ENCODE assay signal across 13 mouse cellular contexts in genomic region chr1:179928822-179929221, GRCm38 (mm10). TPM values are rescaled to one million over a fixed set of nuclear protein-coding genes. Genes with fewer than 3 reads are reported as not detected.
DNase-seq lines count a peak whose midpoint lies in the region; ATAC-seq and TF ChIP-seq lines count a peak whose summit lies in the region.
"Had no signal": no experiment of that assay in that cellular context is flagged by ENCODE, and none has a peak within 500 bp of the region (broad histone marks: within the 10 kb centered on the region; RNA-seq: fewer than 3 reads in every experiment).

No protein-coding gene starts in this region.

- no peak overlapping the region for H3K9ac ChIP-seq in limb, embryonic 11.5 days (ENCODE audit: low read length)
- no peak overlapping the region for H3K9ac ChIP-seq in stomach, postnatal 0 days (ENCODE audit: low read length)
- H3K9ac ChIP-seq in neural tube, embryonic 15.5 days (replicated peaks): no peak overlapping the region
- H3K9ac ChIP-seq: hindbrain, embryonic 14.5 days; lung, embryonic 15.5 days had no signal

- H3K27ac ChIP-seq in cerebellum, adult 2 months (ENCODE audit: insufficient read depth, low read length): no peak overlapping the region
- H3K27ac ChIP-seq in limb, embryonic 11.5 days (replicated peaks; ENCODE audit: low read depth, low read length): no peak overlapping the region
- no peak overlapping the region for H3K27ac ChIP-seq in limb, embryonic 10.5 days
- H3K27ac ChIP-seq in embryonic facial prominence, embryonic 10.5 days (replicated peaks): no peak overlapping the region
- no peak overlapping the region for H3K27ac ChIP-seq in stomach, postnatal 0 days (replicated peaks)
- H3K27ac ChIP-seq in neural tube, embryonic 15.5 days (replicated peaks): no peak overlapping the region
- H3K27ac ChIP-seq: hindbrain, embryonic 14.5 days; lung, embryonic 15.5 days had no signal

- no peak overlapping the region for H3K4me2 ChIP-seq in limb, embryonic 11.5 days (ENCODE audit: low read depth, severe bottlenecking)
- no peak overlapping the region for H3K4me2 ChIP-seq in stomach, postnatal 0 days (replicated peaks; ENCODE audit: low read depth)
- H3K4me2 ChIP-seq in neural tube, embryonic 15.5 days: no peak overlapping the region
- H3K4me2 ChIP-seq: hindbrain, embryonic 14.5 days; lung, embryonic 15.5 days had no signal

- H3K27me3 ChIP-seq in cerebellum, adult 2 months (ENCODE audit: control insufficient read depth, insufficient read depth, low read length): no peaks in the 10 kb centered on the region
- no peaks in the 10 kb centered on the region for H3K27me3 ChIP-seq in limb, embryonic 11.5 days (ENCODE audit: control insufficient read depth, insufficient read depth, low read length)
- H3K27me3 ChIP-seq in limb, embryonic 10.5 days (ENCODE audit: low read depth, poor library complexity, severe bottlenecking): no peaks in the 10 kb centered on the region
- H3K27me3 ChIP-seq in embryonic facial prominence, embryonic 10.5 days (replicated peaks; ENCODE audit: low read depth, poor library complexity, severe bottlenecking): no peaks in the 10 kb centered on the region
- H3K27me3 ChIP-seq in stomach, postnatal 0 days (ENCODE audit: control insufficient read depth, insufficient read depth, low read length): no peaks in the 10 kb centered on the region
- H3K27me3 ChIP-seq in neural tube, embryonic 15.5 days (replicated peaks): no peaks in the 10 kb centered on the region
- H3K27me3 ChIP-seq: lung, embryonic 15.5 days had no signal

- H3K36me3 ChIP-seq in limb, embryonic 11.5 days (ENCODE audit: control insufficient read depth, insufficient read depth, low read length): no peaks in the 10 kb centered on the region
- no peaks in the 10 kb centered on the region for H3K36me3 ChIP-seq in limb, embryonic 10.5 days
- H3K36me3 ChIP-seq in embryonic facial prominence, embryonic 10.5 days (replicated peaks): no peaks in the 10 kb centered on the region
- H3K36me3 ChIP-seq in stomach, postnatal 0 days (ENCODE audit: control insufficient read depth, insufficient read depth, low read length): no peaks in the 10 kb centered on the region
- no peaks in the 10 kb centered on the region for H3K36me3 ChIP-seq in neural tube, embryonic 15.5 days
- H3K36me3 ChIP-seq: lung, embryonic 15.5 days had no signal

- no peak for DNase-seq in cerebellum, adult 2 months
- peak; percentile 28 for DNase-seq in limb, embryonic 11.5 days (ENCODE audit: low spot score)
- no peak for DNase-seq in limb, embryonic 10.5 days (ENCODE audit: low spot score)
- peak; percentile 21 for DNase-seq in embryonic facial prominence, embryonic 10.5 days (ENCODE audit: low spot score)
- peak; percentile 30 for DNase-seq in stomach, postnatal 0 days (ENCODE audit: low spot score)
- DNase-seq in cerebellum, postnatal 4 days (ENCODE audit: low spot score in 2 of 2): no peak
- DNase-seq: adrenal gland, postnatal 14 days; layer of hippocampus, adult 9-11 months; spleen, adult 18-20 months had no signal

- no peak for TF ChIP-seq POLR2A in cerebellum, adult 2 months (IDR thresholded peaks at IDR 0.05; ENCODE audit: borderline replicate concordance, insufficient read depth, low read length)

- TF ChIP-seq EP300 in stomach, postnatal 0 days (optimal IDR thresholded peaks at IDR 0.05): no peak

- H3K4me3 ChIP-seq in cerebellum, adult 2 months (replicated peaks; ENCODE audit: insufficient read depth, low read depth, low read length): no peak overlapping the region
- no peak overlapping the region for H3K4me3 ChIP-seq in limb, embryonic 11.5 days (ENCODE audit: low read depth, low read length)
- H3K4me3 ChIP-seq in limb, embryonic 10.5 days: no peak overlapping the region
- H3K4me3 ChIP-seq in embryonic facial prominence, embryonic 10.5 days: no peak overlapping the region
- H3K4me3 ChIP-seq in stomach, postnatal 0 days (ENCODE audit: low read depth, low read length): no peak overlapping the region
- H3K4me3 ChIP-seq in neural tube, embryonic 15.5 days (replicated peaks): no peak overlapping the region
- H3K4me3 ChIP-seq: lung, embryonic 15.5 days had no signal

- ATAC-seq in cerebellum, adult (ENCODE audit: insufficient number of reproducible peaks, low FRiP score, low TSS enrichment): no peak
- no peak for ATAC-seq in limb, embryonic 11.5 days (ENCODE audit: insufficient number of reproducible peaks, low FRiP score, low TSS enrichment, low read depth)
- no peak for ATAC-seq in stomach, postnatal 0 days (ENCODE audit: low FRiP score, low TSS enrichment)
- ATAC-seq in neural tube, embryonic 15.5 days (ENCODE audit: low FRiP score): no peak

- 72% methylated on average over 7 of the region's 7 CpGs for whole genome bisulfite sequencing in cerebellum, adult 2 months
- WGBS in limb, embryonic 11.5 days: 62% methylated on average over 7 of the region's 7 CpGs
- 64% methylated on average over 7 of the region's 7 CpGs for WGBS in limb, embryonic 10.5 days
- 58% methylated on average over 7 of the region's 7 CpGs for WGBS in embryonic facial prominence, embryonic 10.5 days
- WGBS in stomach, postnatal 0 days: 63% methylated on average over 7 of the region's 7 CpGs
- WGBS in neural tube, embryonic 15.5 days: 66% methylated on average over 7 of the region's 7 CpGs

- no peaks in the 10 kb centered on the region for H3K9me3 ChIP-seq in limb, embryonic 11.5 days (ENCODE audit: control insufficient read depth, low read length)
- no peaks in the 10 kb centered on the region for H3K9me3 ChIP-seq in limb, embryonic 10.5 days (replicated peaks)
- H3K9me3 ChIP-seq in embryonic facial prominence, embryonic 10.5 days: no peaks in the 10 kb centered on the region
- no peaks in the 10 kb centered on the region for H3K9me3 ChIP-seq in stomach, postnatal 0 days (ENCODE audit: control insufficient read depth, low read length)
- no peaks in the 10 kb centered on the region for H3K9me3 ChIP-seq in neural tube, embryonic 15.5 days (replicated peaks)
- H3K9me3 ChIP-seq: lung, embryonic 15.5 days had no signal

- H3K4me1 ChIP-seq in cerebellum, adult 2 months (ENCODE audit: control insufficient read depth, insufficient read depth, low read length): peaks cover 9% of the 10 kb centered on the region; the same call in 1 of the 2 replicates
- no peaks in the 10 kb centered on the region for H3K4me1 ChIP-seq in limb, embryonic 11.5 days (ENCODE audit: control insufficient read depth, insufficient read depth, low read length)
- peaks cover 8% of the 10 kb centered on the region for H3K4me1 ChIP-seq in limb, embryonic 10.5 days
- 0 out of 2 replicates have a peak, but pooled peaks cover 6% of the 10 kb centered on the region for H3K4me1 ChIP-seq in embryonic facial prominence, embryonic 10.5 days
- no peaks in the 10 kb centered on the region for H3K4me1 ChIP-seq in stomach, postnatal 0 days (replicated peaks; ENCODE audit: control insufficient read depth, insufficient read depth)
- H3K4me1 ChIP-seq in neural tube, embryonic 15.5 days: no peaks in the 10 kb centered on the region
- H3K4me1 ChIP-seq: lung, embryonic 15.5 days had no signal

- peak; percentile 27; the same call in 1 of the 2 replicates for TF ChIP-seq CTCF in cerebellum, adult 2 months (IDR thresholded peaks at IDR 0.05; ENCODE audit: borderline replicate concordance, insufficient read depth, low read depth, low read length)
- peak; percentile 55 for TF ChIP-seq CTCF in stomach, postnatal 0 days (IDR thresholded peaks at IDR 0.05; ENCODE audit: low read depth)

RNA-seq across cellular contexts. Expression of gene Cdc42bpa, which starts 31.4 kb away (rescaled TPM):
- polyA plus RNA-seq in cerebellum, adult 2 months (2012; rRNA removed): 145 and 155 TPM in 2 replicates
- 11.3 and 13.8 TPM in 2 replicates for polyA plus RNA-seq in limb, embryonic 11.5 days (2014; fragmentation: Nextera tagmentation; extraction: Ambion mirVana)
- polyA plus RNA-seq in limb, embryonic 10.5 days (2016; fragmentation: Nextera tagmentation; extraction: Ambion mirVana): 10.8 and 14.3 TPM in 2 replicates
- polyA plus RNA-seq in embryonic facial prominence, embryonic 10.5 days (2016; fragmentation: Nextera tagmentation; extraction: Ambion mirVana): 11.5 and 12.9 TPM in 2 replicates
- polyA plus RNA-seq in stomach, postnatal 0 days (2015; fragmentation: Nextera tagmentation; extraction: Ambion mirVana): 8.0 and 8.8 TPM in 2 replicates
- 22.8 and 24.6 TPM in 2 replicates for polyA plus RNA-seq in neural tube, embryonic 15.5 days (2015; fragmentation: Nextera tagmentation; extraction: Ambion mirVana)

Comparison
In these comparisons a context has a peak if more than half of its experiments do, and no peak if none do; other contexts are left out.
1. DNase-seq: peak in limb, embryonic 11.5 days (single experiment), embryonic facial prominence, embryonic 10.5 days (single experiment) and stomach, postnatal 0 days (single experiment); none in cerebellum, adult 2 months (0 of 2), limb, embryonic 10.5 days (single experiment) and cerebellum, postnatal 4 days (0 of 2).